Mouse (Mus musculus) embryonic facial prominence, embryonic 15.5 days (tissue): ENCODE results near the gene Fto. TPM values are rescaled to one million over a fixed set of nuclear protein-coding genes. Genes with fewer than 3 reads are reported as not detected.

Experiments used
- ATAC-seq: fragments of 200-750 bp; cut with Nextera tagmentation; 2 replicates; pipeline ENCODE4 v1.8.0; 2017; ENCODE audit warnings: low read depth, moderate TSS enrichment; ENCODE audit not compliant: insufficient number of reproducible peaks, low FRiP score, low TSS enrichment
- H3K27ac ChIP-seq: fragments of 300-500 bp; sonication (generic); replicated peaks from 2 replicates; pipeline ENCODE4 v1.5.1; 2015; ENCODE audit warnings: mild to moderate bottlenecking, inconsistent platforms
- H3K27me3 ChIP-seq: fragments of 300-500 bp; sonication (generic); 2 replicates; pipeline ENCODE4 v1.6.1; 2015; ENCODE audit warnings: inconsistent platforms
- H3K36me3 ChIP-seq: fragments of 300-500 bp; sonication (generic); 2 replicates; pipeline ENCODE4 v1.6.1; 2015; ENCODE audit warnings: mild to moderate bottlenecking, inconsistent platforms
- H3K4me1 ChIP-seq: fragments of 300-500 bp; sonication (generic); 2 replicates; pipeline ENCODE4 v1.6.1; 2015; ENCODE audit warnings: inconsistent platforms
- H3K4me2 ChIP-seq: fragments of 300-500 bp; sonication (generic); replicated peaks from 2 replicates; pipeline ENCODE4 v1.6.1; 2015; ENCODE audit warnings: mild to moderate bottlenecking, inconsistent platforms
- H3K4me3 ChIP-seq: fragments of 300-500 bp; sonication (generic); replicated peaks from 2 replicates; pipeline ENCODE4 v1.5.1; 2015; ENCODE audit warnings: mild to moderate bottlenecking, inconsistent platforms
- H3K9ac ChIP-seq: fragments of 300-500 bp; sonication (generic); 2 replicates; pipeline ENCODE4 v1.6.1; 2015; ENCODE audit warnings: inconsistent platforms
- H3K9me3 ChIP-seq: fragments of 300-500 bp; sonication (generic); replicated peaks from 2 replicates; pipeline ENCODE4 v1.6.1; 2016; ENCODE audit warnings: inconsistent platforms
- WGBS: fragments of 180-500 bp; shearing (Covaris S2); methylation state at CpG from one replicate; pipeline ENCODE4 v1.1.7; 2015; 5-methylcytosine and 5-hydroxymethylcytosine counted together
- polyA plus RNA-seq: library from polyadenylated mRNA; unstranded; fragments of >200 nt; fragmentation: Nextera tagmentation; extraction: Ambion mirVana; gene quantifications from 2 replicates; pipeline ENCODE4 v1.2.1, GENCODE M21; 2015

Gene Fto
- polyA plus RNA-seq, 1 experiment from 2014 or later: 111 TPM

GRCm38 (mm10) chr8:91685408-91685807 is 372.1 kb downstream of the Fto start:
- Histone ChIP-seq H3K9ac (no peak overlapping the region), H3K36me3 (no peaks in the 10 kb centered on the region), H3K4me1 (no peaks in the 10 kb centered on the region), H3K27me3 (no peaks in the 10 kb centered on the region; the same call in 1 of the 2 replicates), H3K27ac (no peak overlapping the region), H3K4me3 (no peak overlapping the region), H3K4me2 (no peak overlapping the region), H3K9me3 (no peaks in the 10 kb centered on the region)
- no peak for ATAC-seq
- 56% methylated on average over 3 of the region's 3 CpGs for WGBS

DNA sequence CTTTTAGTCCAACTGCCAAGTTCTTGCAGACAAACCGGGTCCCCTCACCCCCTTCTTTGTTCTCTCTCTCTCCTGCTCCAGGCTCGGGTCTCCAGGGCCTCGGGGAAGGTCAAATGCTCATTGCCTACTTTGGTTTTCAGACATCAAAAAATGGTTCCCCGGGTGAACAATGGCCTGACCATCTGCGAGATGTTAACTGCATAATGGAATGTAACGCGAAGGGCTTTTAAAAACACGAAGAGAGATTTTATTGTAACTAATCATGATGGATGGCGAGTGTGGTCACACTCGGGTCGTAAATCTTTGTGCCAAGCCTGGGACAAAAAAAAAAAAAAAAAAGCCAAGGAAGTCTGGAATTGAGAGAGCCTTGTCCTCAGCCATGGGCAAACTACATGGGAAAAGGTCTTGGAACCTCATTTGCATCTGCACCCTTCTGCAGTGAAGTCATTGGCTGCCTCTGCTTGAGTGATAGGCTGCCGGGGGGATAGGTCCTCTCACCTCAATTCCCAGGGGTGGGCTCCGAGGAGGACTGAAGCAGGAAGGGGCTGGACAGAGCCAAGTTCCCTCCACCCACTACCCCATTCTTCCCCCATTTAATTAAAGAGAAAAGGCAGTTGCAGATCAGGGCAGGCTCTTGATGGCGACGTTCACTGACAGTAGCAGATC is 378.9 kb downstream of the Fto start:
- Histone ChIP-seq H3K27me3 (no peaks in the 10 kb centered on the region), H3K4me1 (no peaks in the 10 kb centered on the region), H3K9ac (no peak overlapping the region), H3K36me3 (no peaks in the 10 kb centered on the region), H3K4me3 (no peak overlapping the region), H3K9me3 (no peaks in the 10 kb centered on the region), H3K27ac (no peak overlapping the region), H3K4me2 (no peak overlapping the region)
- no peak for ATAC-seq
- WGBS: 55% methylated on average over 15 of the region's 15 CpGs

DNA sequence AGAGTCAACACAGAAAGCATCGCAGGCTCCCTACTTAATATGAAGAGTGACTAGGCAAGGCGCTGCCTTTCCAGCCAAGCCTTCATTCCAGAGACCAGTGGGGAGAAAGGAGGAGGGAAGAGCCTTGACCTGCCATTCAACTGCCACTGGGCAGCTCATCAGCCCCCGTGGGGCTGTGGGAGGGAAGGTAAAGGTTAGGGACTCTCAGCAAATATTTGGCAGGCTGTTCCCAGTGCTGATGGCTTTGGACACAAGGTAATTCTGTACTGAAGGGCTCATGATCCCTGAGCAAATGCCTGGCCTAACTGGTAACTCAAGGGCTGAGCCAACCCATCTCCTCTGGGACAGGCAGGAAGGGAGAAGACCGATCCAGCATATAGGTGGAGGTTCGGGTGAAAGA is 393.2 kb downstream of the Fto start:
- Histone ChIP-seq H3K9ac (no peak overlapping the region), H3K36me3 (no peaks in the 10 kb centered on the region), H3K27ac (no peak overlapping the region), H3K4me2 (no peak overlapping the region), H3K4me3 (no peak overlapping the region), H3K4me1 (no peaks in the 10 kb centered on the region), H3K27me3 (peaks cover 11% of the 10 kb centered on the region), H3K9me3 (no peaks in the 10 kb centered on the region)
- WGBS: 69% methylated on average over 5 of the region's 5 CpGs
- ATAC-seq: no peak

- Histone ChIP-seq H3K27me3 (peaks cover 11% of the 10 kb centered on the region), H3K4me2 (no peak overlapping the region), H3K27ac (no peak overlapping the region), H3K4me1 (peaks cover 7% of the 10 kb centered on the region), H3K9me3 (no peaks in the 10 kb centered on the region), H3K9ac (no peak overlapping the region), H3K4me3 (no peak overlapping the region), H3K36me3 (no peaks in the 10 kb centered on the region)
- 75% methylated on average over 7 of the region's 7 CpGs for WGBS
- no peak for ATAC-seq
Observed at GRCm38 (mm10) chr8:91708661-91709060, 395.3 kb downstream of the Fto start.

DNA sequence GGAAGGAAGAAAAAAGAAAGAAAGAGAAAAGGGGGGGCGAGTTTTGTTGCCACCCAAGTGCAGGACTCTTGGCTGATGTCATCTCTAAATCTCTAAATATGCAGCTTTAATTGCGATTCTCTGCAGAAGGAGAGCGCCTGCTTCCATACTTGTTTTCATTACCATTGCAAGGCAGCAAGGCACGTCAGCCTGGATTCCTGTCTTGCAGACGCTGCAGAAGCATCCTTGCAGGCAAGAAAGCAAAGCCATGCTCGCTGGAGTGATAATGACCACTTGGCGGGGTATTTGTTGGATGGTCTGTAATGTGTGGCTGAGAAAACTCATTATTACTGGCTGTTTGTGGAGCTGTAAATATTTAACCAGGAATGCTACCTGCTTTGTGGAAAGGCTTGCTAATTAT is 396.4 kb downstream of the Fto start:
- Histone ChIP-seq H3K27ac (no peak overlapping the region), H3K36me3 (no peaks in the 10 kb centered on the region), H3K9me3 (no peaks in the 10 kb centered on the region), H3K4me1 (peaks cover 16% of the 10 kb centered on the region), H3K9ac (no peak overlapping the region), H3K4me2 (no peak overlapping the region), H3K27me3 (peaks cover 11% of the 10 kb centered on the region), H3K4me3 (no peak overlapping the region)
- WGBS: 29% methylated on average over 7 of the region's 7 CpGs
- ATAC-seq: no peak

- Histone ChIP-seq H3K27ac (no peak overlapping the region), H3K4me3 (no peak overlapping the region), H3K36me3 (no peaks in the 10 kb centered on the region), H3K4me2 (no peak overlapping the region), H3K4me1 (peaks cover 23% of the 10 kb centered on the region), H3K27me3 (peaks cover 11% of the 10 kb centered on the region), H3K9me3 (no peaks in the 10 kb centered on the region), H3K9ac (no peak overlapping the region)
- ATAC-seq: no peak
- WGBS: 58% methylated on average over 6 of the region's 6 CpGs
Observed at GRCm38 (mm10) chr8:91711202-91711601, 397.9 kb downstream of the Fto start.

GRCm38 (mm10) chr8:91711981-91712598 is 398.8 kb downstream of the Fto start:
- Histone ChIP-seq H3K27me3 (peaks cover 11% of the 10 kb centered on the region), H3K9ac (no peak overlapping the region), H3K36me3 (no peaks in the 10 kb centered on the region), H3K9me3 (no peaks in the 10 kb centered on the region), H3K4me3 (no peak overlapping the region), H3K27ac (no peak overlapping the region), H3K4me2 (no peak overlapping the region), H3K4me1 (peaks cover 23% of the 10 kb centered on the region)
- no peak for ATAC-seq
- WGBS: 32% methylated on average over 6 of the region's 6 CpGs

GRCm38 (mm10) chr8:91712731-91713569 is 399.6 kb downstream of the Fto start:
- peak overlapping the region; percentile 36 for H3K4me3 ChIP-seq

GRCm38 (mm10) chr8:91713677-91714312 is 400.5 kb downstream of the Fto start:
- Histone ChIP-seq H3K36me3 (no peaks in the 10 kb centered on the region), H3K27me3 (peaks cover 11% of the 10 kb centered on the region), H3K4me2 (peak overlapping the region; percentile 56), H3K4me1 (peaks cover 23% of the 10 kb centered on the region), H3K9me3 (no peaks in the 10 kb centered on the region), H3K4me3 (peak overlapping the region; percentile 36), H3K27ac (no peak overlapping the region), H3K9ac (no peak overlapping the region)
- peak; percentile 29; the same call in 1 of the 2 replicates for ATAC-seq
- WGBS: 9% methylated on average over 12 of the region's 12 CpGs

More at GRCm38 (mm10) chr8:91712731-91713569, 399.6 kb downstream of the Fto start:
- no peak for ATAC-seq
- H3K9me3 ChIP-seq: no peaks in the 10 kb centered on the region
- H3K27ac ChIP-seq: 0 out of 2 replicates have a peak overlapping the region, but pooled peaks have one; percentile 3
- no peak overlapping the region for H3K9ac ChIP-seq
- 4% methylated on average over 31 of the region's 31 CpGs for WGBS
- H3K4me2 ChIP-seq: peak overlapping the region; percentile 56
- peaks cover 11% of the 10 kb centered on the region for H3K27me3 ChIP-seq
- no peaks in the 10 kb centered on the region for H3K36me3 ChIP-seq
- H3K4me1 ChIP-seq: peaks cover 23% of the 10 kb centered on the region

GRCm38 (mm10) chr8:91714733-91715132 is 401.4 kb downstream of the Fto start:
- Histone ChIP-seq H3K4me2 (no peak overlapping the region), H3K27ac (no peak overlapping the region), H3K4me3 (no peak overlapping the region), H3K27me3 (peaks cover 11% of the 10 kb centered on the region), H3K36me3 (no peaks in the 10 kb centered on the region), H3K9me3 (no peaks in the 10 kb centered on the region), H3K4me1 (peaks cover 23% of the 10 kb centered on the region), H3K9ac (no peak overlapping the region)
- ATAC-seq: no peak
- 78% methylated on average over 7 of the region's 7 CpGs for WGBS
